10 mouse cellular contexts compared by ENCODE assay signal in the genomic region with DNA sequence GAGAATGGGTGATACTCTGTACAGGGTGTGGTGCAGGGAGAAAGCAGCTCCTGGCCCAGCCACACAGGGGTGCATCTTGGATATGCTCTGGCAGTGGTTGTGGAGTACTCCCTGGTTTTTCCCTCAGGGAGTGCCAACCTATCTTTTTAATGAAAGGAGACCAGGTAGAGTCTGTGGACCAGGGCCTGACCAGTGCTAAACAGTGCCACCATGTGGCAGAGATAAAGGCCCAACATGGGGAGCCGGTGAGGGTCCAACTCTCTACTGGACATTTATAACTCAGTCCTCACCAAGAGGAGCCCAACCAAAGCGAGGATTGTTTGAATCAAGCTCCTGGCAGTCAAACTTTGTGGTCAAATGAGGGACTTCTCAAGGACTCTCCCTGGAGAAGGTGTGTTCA.
DNase-seq lines count a peak whose midpoint lies in the region; ATAC-seq and TF ChIP-seq lines count a peak whose summit lies in the region.
"Had no signal": no experiment of that assay in that cellular context is flagged by ENCODE, and none has a peak within 500 bp of the region (broad histone marks: within the 10 kb centered on the region; RNA-seq: fewer than 3 reads in every experiment).

No protein-coding gene starts in this region.

- H3K27ac ChIP-seq in heart, adult 2 months: no peak overlapping the region
- H3K27ac ChIP-seq: embryonic facial prominence, embryonic 15.5 days had no signal

- H3K79me2 ChIP-seq in heart, adult 2 months (replicated peaks; ENCODE audit: control insufficient read depth, insufficient read depth, low read length): no peaks in the 10 kb centered on the region

- H3K9ac ChIP-seq in heart, adult 2 months (ENCODE audit: low read depth, low read length): no peak overlapping the region
- H3K9ac ChIP-seq: embryonic facial prominence, embryonic 15.5 days had no signal

- 57% methylated on average over 2 of the region's 2 CpGs for WGBS in heart, adult 2 months

- H3K4me3 ChIP-seq in heart, adult 2 months: no peak overlapping the region
- H3K4me3 ChIP-seq: embryonic facial prominence, embryonic 15.5 days; myocyte had no signal

- H3K27me3 ChIP-seq in heart, adult 2 months (ENCODE audit: control insufficient read depth, insufficient read depth, low read length): no peaks in the 10 kb centered on the region
- H3K27me3 ChIP-seq: embryonic facial prominence, embryonic 15.5 days had no signal

- H3K36me3 ChIP-seq in heart, adult 2 months (ENCODE audit: control insufficient read depth, insufficient read depth, low read length): no peaks in the 10 kb centered on the region
- H3K36me3 ChIP-seq: embryonic facial prominence, embryonic 15.5 days had no signal

- no peaks in the 10 kb centered on the region for H3K4me1 ChIP-seq in heart, adult 2 months (ENCODE audit: control insufficient read depth, insufficient read depth, low read length)
- H3K4me1 ChIP-seq: embryonic facial prominence, embryonic 15.5 days had no signal

- ATAC-seq in erythroid progenitor cell, adult 5-6 weeks (replicated peaks; ENCODE audit: low FRiP score, poor library complexity, severe bottlenecking): no peak

- TF ChIP-seq EP300 in heart, adult 2 months (IDR thresholded peaks at IDR 0.05; ENCODE audit: insufficient read depth, low read depth, low read length): 0 out of 2 replicates have a peak, but pooled peaks have one; percentile 43

- TF ChIP-seq POLR2A in heart, adult 2 months (IDR thresholded peaks at IDR 0.05; ENCODE audit: insufficient read depth, low read depth, low read length): no peak

- intact Hi-C loops in heart, adult 2 months (cut with DNase I): loop anchor here (5.0 kb wide), 2 partner anchors 37 to 92 kb away; no protein-coding TSS in a partner anchor

- peak; percentile 27 to 31 for DNase-seq in heart, adult 2 months
- DNase-seq in heart, adult 11 months: no peak
- peak; percentile 3 to 12 for DNase-seq in urinary bladder, adult 18-20 months (ENCODE audit: low spot score in 2 of 2)
- DNase-seq in urinary bladder, postnatal 10 days (ENCODE audit: low spot score): no peak
- peak; percentile 59 for DNase-seq in kidney, postnatal 10 days
- DNase-seq in spleen, postnatal 10 days (ENCODE audit: low spot score in 2 of 2): no peak
- DNase-seq in T-cell, adult 2 months (ENCODE audit: low spot score): no peak

- peak; percentile 85 for TF ChIP-seq CTCF in heart, adult 2 months (IDR thresholded peaks at IDR 0.05)

Comparison
In these comparisons a context has a peak if more than half of its experiments do, and no peak if none do; other contexts are left out.
1. DNase-seq: peak in heart, adult 2 months (2 of 2), urinary bladder, adult 18-20 months (2 of 2) and kidney, postnatal 10 days (single experiment); none in heart, adult 11 months (single experiment), urinary bladder, postnatal 10 days (single experiment), spleen, postnatal 10 days (0 of 2) and T-cell, adult 2 months (single experiment).